Mouse (Mus musculus): ENCODE data around the gene Cd8a. TPM values are rescaled to one million over a fixed set of nuclear protein-coding genes. Genes with fewer than 3 reads are reported as not detected.

The Cd8a gene
- total and polyA plus RNA-seq, 2 experiments from 2014 or later: not detected

- H3K36me3 ChIP-seq (ENCODE audit: insufficient read depth): no peaks in the 10 kb centered on the region
- DNase-seq: no peak
- no peak for TF ChIP-seq CTCF (IDR thresholded peaks at IDR 0.05; ENCODE audit: low read depth)
- H3K27me3 ChIP-seq (ENCODE audit: insufficient read depth, low read length): no peaks in the 10 kb centered on the region
- no peaks in the 10 kb centered on the region for H3K4me1 ChIP-seq (ENCODE audit: insufficient read depth)
- H3K27ac ChIP-seq (ENCODE audit: low read depth, low read length): no peak overlapping the region
- no peak overlapping the region for H3K4me2 ChIP-seq (ENCODE audit: low read depth)
- H3K9ac ChIP-seq: no peak overlapping the region
- H3K4me3 ChIP-seq (ENCODE audit: low read depth, low read length): no peak overlapping the region
- WGBS: 95% methylated on average over 5 of the region's 5 CpGs
- no peaks in the 10 kb centered on the region for H3K9me3 ChIP-seq (ENCODE audit: low read length)
- ATAC-seq: no peak
Observed at GRCm38 (mm10) chr6:71381654-71382053, 8.4 kb downstream of the Cd8a start.

GRCm38 (mm10) chr6:71390496-71390895, 17.3 kb downstream of the Cd8a start:
- peaks cover 9% of the 10 kb centered on the region; the same call in 1 of the 2 replicates for H3K36me3 ChIP-seq (ENCODE audit: insufficient read depth)
- WGBS: 91% methylated on average over 2 of the region's 2 CpGs
- no peaks in the 10 kb centered on the region for H3K27me3 ChIP-seq (ENCODE audit: insufficient read depth, low read length)
- ATAC-seq (no peak), DNase-seq (no peak)
- H3K27ac ChIP-seq (ENCODE audit: low read depth, low read length): no peak overlapping the region
- no peak overlapping the region for H3K4me3 ChIP-seq (ENCODE audit: low read depth, low read length)
- H3K4me1 ChIP-seq (ENCODE audit: insufficient read depth): no peaks in the 10 kb centered on the region
- no peak for TF ChIP-seq CTCF (IDR thresholded peaks at IDR 0.05; ENCODE audit: low read depth)
- H3K4me2 ChIP-seq (ENCODE audit: low read depth): no peak overlapping the region
- H3K9me3 ChIP-seq (ENCODE audit: low read length): no peaks in the 10 kb centered on the region
- no peak overlapping the region for H3K9ac ChIP-seq

- ATAC-seq (peak; percentile 63; the same call in 1 of the 2 replicates), DNase-seq (no peak)
- TF ChIP-seq CTCF (IDR thresholded peaks at IDR 0.05; ENCODE audit: low read depth): no peak
- Histone ChIP-seq H3K4me3 (ENCODE audit: low read depth, low read length) (no peak overlapping the region), H3K9ac (no peak overlapping the region), H3K27ac (ENCODE audit: low read depth, low read length) (no peak overlapping the region), H3K9me3 (ENCODE audit: low read length) (no peaks in the 10 kb centered on the region), H3K27me3 (ENCODE audit: insufficient read depth, low read length) (no peaks in the 10 kb centered on the region), H3K4me1 (ENCODE audit: insufficient read depth) (no peaks in the 10 kb centered on the region), H3K36me3 (ENCODE audit: insufficient read depth) (peaks cover 14% of the 10 kb centered on the region), H3K4me2 (ENCODE audit: low read depth) (no peak overlapping the region)
- 78% methylated on average over 1 of the region's 1 CpGs for WGBS
Observed at GRCm38 (mm10) chr6:71396016-71396415, 22.8 kb downstream of the Cd8a start.

- Histone ChIP-seq H3K36me3 (ENCODE audit: insufficient read depth) (peaks cover 14% of the 10 kb centered on the region), H3K27me3 (ENCODE audit: insufficient read depth, low read length) (no peaks in the 10 kb centered on the region), H3K4me3 (ENCODE audit: low read depth, low read length) (no peak overlapping the region), H3K27ac (ENCODE audit: low read depth, low read length) (no peak overlapping the region), H3K9ac (no peak overlapping the region), H3K9me3 (ENCODE audit: low read length) (no peaks in the 10 kb centered on the region), H3K4me2 (ENCODE audit: low read depth) (no peak overlapping the region), H3K4me1 (ENCODE audit: insufficient read depth) (no peaks in the 10 kb centered on the region)
- TF ChIP-seq CTCF (IDR thresholded peaks at IDR 0.05; ENCODE audit: low read depth): no peak
- ATAC-seq (no peak), DNase-seq (no peak)
- 87% methylated on average over 6 of the region's 6 CpGs for WGBS
Observed at GRCm38 (mm10) chr6:71396761-71397160, 23.5 kb downstream of the Cd8a start.

- WGBS: 82% methylated on average over 4 of the region's 4 CpGs
- DNase-seq (peak; percentile 77), ATAC-seq (peak; percentile 76)
- H3K4me2 ChIP-seq (ENCODE audit: low read depth): no peak overlapping the region
- H3K4me1 ChIP-seq (ENCODE audit: insufficient read depth): no peaks in the 10 kb centered on the region
- no peaks in the 10 kb centered on the region for H3K9me3 ChIP-seq (ENCODE audit: low read length)
- H3K27me3 ChIP-seq (ENCODE audit: insufficient read depth, low read length): no peaks in the 10 kb centered on the region
- TF ChIP-seq CTCF (IDR thresholded peaks at IDR 0.05; ENCODE audit: low read depth): peak; percentile 79
- H3K27ac ChIP-seq (ENCODE audit: low read depth, low read length): no peak overlapping the region
- H3K4me3 ChIP-seq (ENCODE audit: low read depth, low read length): no peak overlapping the region
- H3K36me3 ChIP-seq (ENCODE audit: insufficient read depth): peaks cover 8% of the 10 kb centered on the region
- no peak overlapping the region for H3K9ac ChIP-seq
Observed at GRCm38 (mm10) chr6:71398829-71399609, 25.8 kb downstream of the Cd8a start.

GRCm38 (mm10) chr6:71414624-71415023, 41.4 kb downstream of the Cd8a start:
- Histone ChIP-seq H3K4me2 (ENCODE audit: low read depth) (no peak overlapping the region), H3K4me3 (ENCODE audit: low read depth, low read length) (no peak overlapping the region), H3K9me3 (ENCODE audit: low read length) (no peaks in the 10 kb centered on the region), H3K27me3 (ENCODE audit: insufficient read depth, low read length) (no peaks in the 10 kb centered on the region), H3K4me1 (ENCODE audit: insufficient read depth) (no peaks in the 10 kb centered on the region), H3K27ac (ENCODE audit: low read depth, low read length) (no peak overlapping the region), H3K36me3 (ENCODE audit: insufficient read depth) (peaks cover 6% of the 10 kb centered on the region; the same call in 1 of the 2 replicates), H3K9ac (no peak overlapping the region)
- no peak for ATAC-seq
- 60% methylated on average over 4 of the region's 4 CpGs for WGBS
- no peak for DNase-seq
- no peak for TF ChIP-seq CTCF (IDR thresholded peaks at IDR 0.05; ENCODE audit: low read depth)

- H3K27me3 ChIP-seq (ENCODE audit: insufficient read depth, low read length): no peaks in the 10 kb centered on the region
- DNase-seq (no peak), ATAC-seq (no peak)
- no peaks in the 10 kb centered on the region for H3K4me1 ChIP-seq (ENCODE audit: insufficient read depth)
- 90% methylated on average over 3 of the region's 3 CpGs for WGBS
- peaks cover 6% of the 10 kb centered on the region; the same call in 1 of the 2 replicates for H3K36me3 ChIP-seq (ENCODE audit: insufficient read depth)
- no peak overlapping the region for H3K4me3 ChIP-seq (ENCODE audit: low read depth, low read length)
- H3K4me2 ChIP-seq (ENCODE audit: low read depth): no peak overlapping the region
- TF ChIP-seq CTCF (IDR thresholded peaks at IDR 0.05; ENCODE audit: low read depth): no peak
- no peak overlapping the region for H3K27ac ChIP-seq (ENCODE audit: low read depth, low read length)
- H3K9ac ChIP-seq: no peak overlapping the region
- no peaks in the 10 kb centered on the region for H3K9me3 ChIP-seq (ENCODE audit: low read length)
Observed at GRCm38 (mm10) chr6:71415446-71415845, 42.2 kb downstream of the Cd8a start.

All from forebrain, postnatal 0 days (tissue).